Mouse (Mus musculus) left cerebral cortex, postnatal 14 days (tissue): Measurements from ENCODE around the gene Ppp2r5b. TPM values are rescaled to one million over a fixed set of nuclear protein-coding genes. Genes with fewer than 3 reads are reported as not detected.

Experiments
- DNase-seq, 2 experiments: peaks; one replicate each; pipeline ENCODE4 v3.0.0; 2021 to 2022; ENCODE audit warnings: low spot score in 2 of 2, mixed read lengths in 1 of 2
- intact Hi-C: fragments of 180-260 bp; cut with DNase I; formaldehyde crosslinking; loops from one replicate; pipeline ENCODE4 v1.15.1; 2025
- microRNA-seq, 2 experiments: library from miRNA; unstranded; fragments of <30 nt; microRNA quantifications; one replicate each; pipeline ENCODE4 v1.2.0; 2022
- total RNA-seq, 2 experiments: library from RNA; stranded (reverse); gene quantifications; 2 replicates each; pipeline ENCODE4 v1.2.3; 2021

Gene Ppp2r5b
- total RNA-seq, 2 experiments from 2014 or later, result 187 to 194 TPM

GRCm38 (mm10) chr19:6181629-6182028, 54.0 kb downstream of the Ppp2r5b start:
- no peak for DNase-seq
- intact Hi-C loops, result no loop called here

GRCm38 (mm10) chr19:6178775-6179174, 56.9 kb downstream of the Ppp2r5b start:
- intact Hi-C loops, result no loop called here
- DNase-seq, result no peak

Small RNA genes within 50 kb of the gene (microRNA-seq; reads per million reads assigned to microRNA genes)
- gene Mir192 (8.8 to 9.2 reads per million in 2 experiments), gene Mir194-2 (10.4 to 34.8 reads per million in 2 experiments)

Other genes starting within 250 kb of the Ppp2r5b start
- not detected for gene Slc22a20, start 249.7 kb downstream of the Ppp2r5b start, total RNA-seq
- gene Capn1, start 220.0 kb downstream of the Ppp2r5b start, total RNA-seq, result 10 to 100 TPM; 14.5 to 17.4 TPM
- gene Syvn1, start 189.3 kb downstream of the Ppp2r5b start, total RNA-seq, result 10 to 100 TPM; 41.2 to 44.4 TPM
- gene Mrpl49, start 178.1 kb downstream of the Ppp2r5b start, total RNA-seq, result 10 to 100 TPM; 49.8 to 54.3 TPM
- gene Fau, start 178.0 kb downstream of the Ppp2r5b start, total RNA-seq, result 100 to 1,000 TPM; 597 to 658 TPM
- 10 to 100 TPM; 39.4 to 41.7 TPM for gene Znhit2, start 174.7 kb downstream of the Ppp2r5b start, total RNA-seq
- 10 to 100 TPM; 41.3 to 46.1 TPM for gene Tm7sf2, start 167.5 kb downstream of the Ppp2r5b start, total RNA-seq
- 10 to 100 TPM; 73.9 to 87.1 TPM for gene Vps51, start 158.6 kb downstream of the Ppp2r5b start, total RNA-seq
- not detected for gene Tmem262, start 155.8 kb downstream of the Ppp2r5b start, total RNA-seq
- 1 to 10 TPM in 1 of 2 experiments, under 1 TPM in 1; 0.59 to 1.3 TPM for gene Gm28374, start 153.6 kb downstream of the Ppp2r5b start, total RNA-seq
- 10 to 100 TPM; 32.8 to 35.0 TPM for gene Zfpl1, start 150.9 kb downstream of the Ppp2r5b start, total RNA-seq
- gene Cdca5, start 150.9 kb downstream of the Ppp2r5b start, total RNA-seq, result under 1 TPM; 0.38 to 0.44 TPM
- not detected for gene AC131692.1, start 141.5 kb downstream of the Ppp2r5b start, total RNA-seq
- gene Naaladl1, start 130.1 kb downstream of the Ppp2r5b start, total RNA-seq, result not detected
- gene Sac3d1, start 117.2 kb downstream of the Ppp2r5b start, total RNA-seq, result 10 to 100 TPM; 23.7 to 24.7 TPM
- 10 to 100 TPM; 39.2 to 42.9 TPM for gene Snx15, start 107.6 kb downstream of the Ppp2r5b start, total RNA-seq
- under 1 TPM in 1 of 2 experiments, not detected in 1; 0.33 TPM for gene Batf2, start 94.9 kb downstream of the Ppp2r5b start, total RNA-seq
- 10 to 100 TPM; 61.2 to 69.7 TPM for gene Arl2, start 94.3 kb downstream of the Ppp2r5b start, total RNA-seq
- under 1 TPM; 0.27 to 0.40 TPM for gene Majin, start 51.5 kb downstream of the Ppp2r5b start, total RNA-seq
- gene Gpha2, start 9.5 kb downstream of the Ppp2r5b start, total RNA-seq, result not detected
- 10 to 100 TPM; 37.8 to 38.5 TPM for gene Atg2a, start 5.8 kb upstream of the Ppp2r5b start, total RNA-seq
- gene Ehd1, start 40.9 kb upstream of the Ppp2r5b start, total RNA-seq, result 10 to 100 TPM; 44.2 to 51.7 TPM
- gene Cdc42bpg, start 70.6 kb upstream of the Ppp2r5b start, total RNA-seq, result 1 to 10 TPM; 2.7 to 3.1 TPM
- 10 to 100 TPM; 64.9 to 70.7 TPM for gene Men1, start 99.1 kb upstream of the Ppp2r5b start, total RNA-seq
- 10 to 100 TPM; 60.0 to 75.9 TPM for gene Map4k2, start 105.3 kb upstream of the Ppp2r5b start, total RNA-seq
- 100 to 1,000 TPM; 185 to 186 TPM for gene Sf1, start 127.8 kb upstream of the Ppp2r5b start, total RNA-seq
- 10 to 100 TPM; 20.6 to 31.9 TPM for gene Pygm, start 148.5 kb upstream of the Ppp2r5b start, total RNA-seq
- 10 to 100 TPM; 83.3 to 87.2 TPM for gene Rasgrp2, start 163.5 kb upstream of the Ppp2r5b start, total RNA-seq
- gene Nrxn2, start 182.9 kb upstream of the Ppp2r5b start, total RNA-seq, result 100 to 1,000 TPM; 700 to 756 TPM